Mouse (Mus musculus): ENCODE measurements around the gene Nuf2. TPM values are rescaled to one million over a fixed set of nuclear protein-coding genes. Genes with fewer than 3 reads are reported as not detected.

Gene Nuf2
- total and polyA plus RNA-seq, 2 experiments = 0.28 TPM; not detected in 1

DNA sequence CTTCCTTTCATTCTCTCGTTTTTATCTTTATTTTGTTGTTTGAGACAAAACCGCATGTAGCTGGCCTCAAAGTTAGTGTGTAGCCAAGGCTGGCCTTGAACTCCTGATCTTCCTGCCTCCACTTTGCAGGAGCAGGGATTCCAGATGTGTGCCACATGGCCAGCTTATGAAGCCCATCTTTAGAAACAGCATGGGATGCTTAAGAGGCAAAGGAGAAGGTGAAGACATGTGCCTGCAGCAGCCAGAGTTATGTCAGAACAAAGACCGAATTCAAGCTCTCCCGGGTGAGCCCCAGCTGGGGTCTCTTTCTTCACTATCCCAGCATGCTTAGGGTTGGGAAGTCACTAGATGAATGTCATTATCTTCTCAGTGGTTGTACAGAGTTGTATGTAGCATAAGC is 46.7 kb downstream of the Nuf2 start:
- 71% methylated on average over 4 of the region's 4 CpGs for WGBS
- Histone ChIP-seq H3K9ac (ENCODE audit: low read depth, low read length) (no peak overlapping the region), H3K36me3 (ENCODE audit: control insufficient read depth, insufficient read depth, low read length) (no peaks in the 10 kb centered on the region), H3K27me3 (ENCODE audit: control insufficient read depth, insufficient read depth, low read length) (no peaks in the 10 kb centered on the region), H3K4me3 (ENCODE audit: insufficient read depth, low read depth, low read length) (no peak overlapping the region), H3K79me2 (ENCODE audit: control insufficient read depth, insufficient read depth, low read length) (no peaks in the 10 kb centered on the region), H3K4me1 (ENCODE audit: control insufficient read depth, insufficient read depth, low read length) (no peaks in the 10 kb centered on the region), H3K27ac (replicated peaks; ENCODE audit: insufficient read depth, low read depth, low read length) (no peak overlapping the region)
- TF ChIP-seq CTCF (IDR thresholded peaks at IDR 0.05; ENCODE audit: low read depth, low read length) = no peak
- no peak for TF ChIP-seq POLR2A (IDR thresholded peaks at IDR 0.05; ENCODE audit: extremely low read depth, insufficient read depth, low read length)
- DNase-seq (ENCODE audit: extremely low read depth, low read depth, low spot score) = no peak

DNA sequence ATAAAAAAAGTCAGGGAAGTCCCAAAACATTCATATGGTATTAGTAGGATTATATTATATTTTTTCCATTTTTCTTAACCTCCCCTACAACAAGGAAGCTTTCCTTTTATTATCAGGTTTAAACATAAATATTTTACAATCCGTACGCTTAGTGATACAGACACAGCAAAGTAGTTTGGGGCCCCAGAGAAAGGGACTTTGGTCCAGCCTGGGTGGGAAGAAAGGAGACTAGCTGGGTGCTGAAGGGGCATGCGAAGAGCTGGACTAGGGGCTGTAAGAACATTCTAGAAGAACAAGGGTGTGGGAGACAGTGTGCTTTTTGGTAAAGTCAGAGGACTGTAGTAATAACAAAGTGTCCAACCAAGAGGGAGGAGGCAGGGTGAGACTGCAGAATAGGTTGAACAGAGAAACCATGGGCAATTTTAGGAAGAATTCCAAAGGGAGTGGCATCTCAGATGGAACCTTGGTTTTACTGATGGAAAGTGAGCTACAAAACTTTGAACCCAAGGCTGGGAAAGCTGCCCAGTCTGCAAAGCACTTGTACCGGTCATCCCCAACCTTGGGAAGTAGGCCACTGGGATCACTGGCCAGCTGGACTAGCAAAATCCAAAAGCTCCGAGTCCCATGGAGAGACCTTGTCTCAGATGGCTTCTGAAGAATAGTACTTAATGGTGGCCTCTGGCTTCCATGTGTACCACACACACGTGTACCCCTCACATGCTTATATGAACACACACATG is 48.5 kb downstream of the Nuf2 start:
- H3K4me3 ChIP-seq (ENCODE audit: insufficient read depth, low read depth, low read length) = no peak overlapping the region
- H3K27me3 ChIP-seq (ENCODE audit: control insufficient read depth, insufficient read depth, low read length) = no peaks in the 10 kb centered on the region
- TF ChIP-seq CTCF (IDR thresholded peaks at IDR 0.05; ENCODE audit: low read depth, low read length) (no peak), POLR2A (IDR thresholded peaks at IDR 0.05; ENCODE audit: extremely low read depth, insufficient read depth, low read length) (no peak)
- H3K9ac ChIP-seq (ENCODE audit: low read depth, low read length) = no peak overlapping the region
- WGBS = 77% methylated on average over 6 of the region's 6 CpGs
- H3K4me1 ChIP-seq (ENCODE audit: control insufficient read depth, insufficient read depth, low read length) = no peaks in the 10 kb centered on the region
- H3K79me2 ChIP-seq (ENCODE audit: control insufficient read depth, insufficient read depth, low read length) = no peaks in the 10 kb centered on the region
- DNase-seq (ENCODE audit: extremely low read depth, low read depth, low spot score) = peak; percentile 6
- H3K27ac ChIP-seq (replicated peaks; ENCODE audit: insufficient read depth, low read depth, low read length) = no peak overlapping the region
- H3K36me3 ChIP-seq (ENCODE audit: control insufficient read depth, insufficient read depth, low read length) = no peaks in the 10 kb centered on the region

- no peak for DNase-seq (ENCODE audit: extremely low read depth, low read depth, low spot score)
- Histone ChIP-seq H3K36me3 (ENCODE audit: control insufficient read depth, insufficient read depth, low read length) (no peaks in the 10 kb centered on the region), H3K79me2 (ENCODE audit: control insufficient read depth, insufficient read depth, low read length) (no peaks in the 10 kb centered on the region), H3K9ac (ENCODE audit: low read depth, low read length) (no peak overlapping the region), H3K27me3 (ENCODE audit: control insufficient read depth, insufficient read depth, low read length) (no peaks in the 10 kb centered on the region), H3K27ac (replicated peaks; ENCODE audit: insufficient read depth, low read depth, low read length) (no peak overlapping the region), H3K4me3 (ENCODE audit: insufficient read depth, low read depth, low read length) (no peak overlapping the region), H3K4me1 (ENCODE audit: control insufficient read depth, insufficient read depth, low read length) (no peaks in the 10 kb centered on the region)
- 69% methylated on average over 3 of the region's 3 CpGs for WGBS
- no peak for TF ChIP-seq POLR2A (IDR thresholded peaks at IDR 0.05; ENCODE audit: extremely low read depth, insufficient read depth, low read length)
- TF ChIP-seq CTCF (IDR thresholded peaks at IDR 0.05; ENCODE audit: low read depth, low read length) = no peak
These were observed 60.1 kb downstream of the Nuf2 start for GRCm38 (mm10) chr1:169471185-169471584.

DNA sequence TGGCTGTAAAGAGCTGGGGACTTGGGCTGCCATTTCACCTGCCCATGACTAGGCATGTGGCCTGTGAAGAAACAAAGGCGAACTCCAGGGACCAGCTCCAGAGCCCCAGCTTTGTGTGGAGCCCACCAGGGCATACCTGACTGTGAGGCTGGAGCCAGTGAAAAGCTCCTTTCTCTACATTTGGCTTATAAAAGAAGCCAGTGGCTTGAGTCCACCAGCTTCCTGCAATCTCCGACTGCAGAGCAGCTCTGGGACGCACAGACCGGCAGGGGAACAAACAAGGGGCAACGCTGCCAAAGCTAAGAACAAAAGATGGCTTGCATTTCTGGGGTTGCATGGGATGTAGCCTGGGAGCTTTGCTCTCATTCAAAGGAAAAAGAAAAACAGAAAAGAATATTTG is 63.5 kb downstream of the Nuf2 start:
- Histone ChIP-seq H3K36me3 (ENCODE audit: control insufficient read depth, insufficient read depth, low read length) (no peaks in the 10 kb centered on the region), H3K4me3 (ENCODE audit: insufficient read depth, low read depth, low read length) (no peak overlapping the region), H3K79me2 (ENCODE audit: control insufficient read depth, insufficient read depth, low read length) (no peaks in the 10 kb centered on the region), H3K9ac (ENCODE audit: low read depth, low read length) (no peak overlapping the region), H3K4me1 (ENCODE audit: control insufficient read depth, insufficient read depth, low read length) (no peaks in the 10 kb centered on the region), H3K27ac (replicated peaks; ENCODE audit: insufficient read depth, low read depth, low read length) (no peak overlapping the region), H3K27me3 (ENCODE audit: control insufficient read depth, insufficient read depth, low read length) (no peaks in the 10 kb centered on the region)
- 85% methylated on average over 5 of the region's 5 CpGs for WGBS
- DNase-seq (ENCODE audit: extremely low read depth, low read depth, low spot score) = no peak
- TF ChIP-seq POLR2A (IDR thresholded peaks at IDR 0.05; ENCODE audit: extremely low read depth, insufficient read depth, low read length) = no peak
- TF ChIP-seq CTCF (IDR thresholded peaks at IDR 0.05; ENCODE audit: low read depth, low read length) = no peak

GRCm38 (mm10) chr1:169462386-169463115 is 68.7 kb downstream of the Nuf2 start:
- Histone ChIP-seq H3K27ac (replicated peaks; ENCODE audit: insufficient read depth, low read depth, low read length) (no peak overlapping the region), H3K27me3 (ENCODE audit: control insufficient read depth, insufficient read depth, low read length) (no peaks in the 10 kb centered on the region), H3K4me3 (ENCODE audit: insufficient read depth, low read depth, low read length) (no peak overlapping the region), H3K36me3 (ENCODE audit: control insufficient read depth, insufficient read depth, low read length) (no peaks in the 10 kb centered on the region), H3K9ac (ENCODE audit: low read depth, low read length) (no peak overlapping the region), H3K79me2 (ENCODE audit: control insufficient read depth, insufficient read depth, low read length) (no peaks in the 10 kb centered on the region), H3K4me1 (ENCODE audit: control insufficient read depth, insufficient read depth, low read length) (peaks cover 2% of the 10 kb centered on the region)
- DNase-seq (ENCODE audit: extremely low read depth, low read depth, low spot score) = no peak
- 76% methylated on average over 15 of the region's 15 CpGs for WGBS
- TF ChIP-seq POLR2A (IDR thresholded peaks at IDR 0.05; ENCODE audit: extremely low read depth, insufficient read depth, low read length) = no peak
- no peak for TF ChIP-seq CTCF (IDR thresholded peaks at IDR 0.05; ENCODE audit: low read depth, low read length)

Data from liver, adult 2 months (tissue).